Mouse (Mus musculus) erythroblast, embryonic 14.5 days (primary cell): ENCODE data around the gene Lsm10. TPM values are rescaled to one million over a fixed set of nuclear protein-coding genes. Genes with fewer than 3 reads are reported as not detected.
"Not testable (repeated sequence)": the region's sequence is repeated elsewhere in the genome, so short reads cannot be mapped to it uniquely, and the experiment has no call there.

Source experiments
- H3K27me3 ChIP-seq: 2 replicates; pipeline ENCODE4 v1.6.1; 2012; ENCODE audit warnings: inconsistent platforms; ENCODE audit not compliant: control insufficient read depth
- H3K36me3 ChIP-seq: 2 replicates; pipeline ENCODE4 v1.6.1; 2012; ENCODE audit warnings: mild to moderate bottlenecking, inconsistent platforms; ENCODE audit not compliant: control insufficient read depth
- H3K4me1 ChIP-seq: 2 replicates; pipeline ENCODE4 v1.6.1; 2012; ENCODE audit warnings: inconsistent platforms; ENCODE audit not compliant: control insufficient read depth
- H3K4me3 ChIP-seq: replicated peaks from 2 replicates; pipeline ENCODE3; 2012; ENCODE audit warnings: moderate library complexity, mild to moderate bottlenecking, inconsistent platforms
- H3K9me3 ChIP-seq: 2 replicates; pipeline ENCODE4 v1.6.1; 2012; ENCODE audit warnings: low read length, inconsistent platforms, mixed read lengths; ENCODE audit not compliant: control insufficient read depth
- GATA1 ChIP-seq: IDR thresholded peaks from 2 replicates; pipeline ENCODE4 v1.6.1; 2012; ENCODE audit warnings: low read length, inconsistent platforms, mixed read lengths
- TAL1 ChIP-seq: IDR thresholded peaks from 3 replicates; pipeline ENCODE4 v1.6.1; 2012; ENCODE audit warnings: low read length, inconsistent platforms, mixed read lengths
- polyA plus RNA-seq: library from polyadenylated mRNA; stranded (reverse); fragments of >175 nt; gene quantifications from 2 replicates; pipeline ENCODE4 v1.2.3, GENCODE M21; 2012

Lsm10 gene
- polyA plus RNA-seq, 1 experiment, result 0.84 TPM

GRCm38 (mm10) chr4:126090848-126091124, 5.6 kb upstream of the Lsm10 start:
- no peaks in the 10 kb centered on the region for H3K36me3 ChIP-seq
- H3K27me3 ChIP-seq, result no peaks in the 10 kb centered on the region
- H3K4me3 ChIP-seq, result no peak overlapping the region
- TF ChIP-seq TAL1 (no peak), GATA1 (no peak)
- peaks cover 15% of the 10 kb centered on the region for H3K4me1 ChIP-seq
- H3K9me3 ChIP-seq, result no peaks in the 10 kb centered on the region

DNA sequence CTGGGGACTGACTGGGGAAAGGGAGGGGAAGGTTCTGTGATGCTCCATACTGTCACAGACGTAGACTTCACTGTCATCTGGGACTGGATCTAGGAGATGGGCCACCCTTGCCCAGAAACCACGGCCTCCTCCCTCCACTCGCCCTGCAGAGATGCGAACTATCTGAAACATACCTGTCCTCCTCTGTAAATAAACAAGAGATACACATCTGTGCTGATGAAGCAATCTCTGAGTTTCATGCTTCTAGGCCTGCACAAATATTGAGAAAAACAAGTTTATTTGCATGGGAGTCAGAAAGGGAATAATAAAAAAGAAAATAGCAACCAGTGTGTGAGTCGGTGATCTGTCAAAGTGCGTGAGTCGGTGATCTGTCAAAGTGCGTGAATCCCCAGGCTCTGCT, 4.5 kb upstream of the Lsm10 start:
- Histone ChIP-seq H3K27me3 (no peaks in the 10 kb centered on the region), H3K36me3 (no peaks in the 10 kb centered on the region), H3K9me3 (no peaks in the 10 kb centered on the region), H3K4me3 (no peak overlapping the region), H3K4me1 (peaks cover 17% of the 10 kb centered on the region)
- no peak for TF ChIP-seq TAL1
- TF ChIP-seq GATA1, result no peak

GRCm38 (mm10) chr4:126095622-126096430, 597 bp upstream of the Lsm10 start:
- H3K9me3 ChIP-seq, H3K27me3 ChIP-seq: not testable (repeated sequence)
- H3K4me3 ChIP-seq, result peak overlapping the region; percentile 71
- H3K36me3 ChIP-seq, result peaks cover 30% of the 10 kb centered on the region
- H3K4me1 ChIP-seq, result peaks cover 47% of the 10 kb centered on the region

GRCm38 (mm10) chr4:126097711-126098253, 1.4 kb downstream of the Lsm10 start:
- peaks cover 67% of the 10 kb centered on the region for H3K4me1 ChIP-seq
- TF ChIP-seq TAL1 (no peak), GATA1 (no peak)
- H3K4me3 ChIP-seq, result peak overlapping the region; percentile 71
- H3K9me3 ChIP-seq, result no peaks in the 10 kb centered on the region
- no peaks in the 10 kb centered on the region for H3K27me3 ChIP-seq
- H3K36me3 ChIP-seq, result peaks cover 40% of the 10 kb centered on the region

- Histone ChIP-seq H3K27me3 (no peaks in the 10 kb centered on the region), H3K4me1 (peaks cover 78% of the 10 kb centered on the region), H3K36me3 (peaks cover 40% of the 10 kb centered on the region), H3K9me3 (no peaks in the 10 kb centered on the region), H3K4me3 (peak overlapping the region; percentile 40)
- peak; percentile 25; the same call in 1 of the 2 replicates for TF ChIP-seq GATA1
- peak; percentile 28; the same call in 2 of the 3 replicates for TF ChIP-seq TAL1
Measured at GRCm38 (mm10) chr4:126099365-126099764, 2.9 kb downstream of the Lsm10 start.

GRCm38 (mm10) chr4:126100764-126101163, 4.3 kb downstream of the Lsm10 start:
- TF ChIP-seq TAL1, result no peak
- no peak for TF ChIP-seq GATA1
- Histone ChIP-seq H3K27me3 (no peaks in the 10 kb centered on the region), H3K9me3 (no peaks in the 10 kb centered on the region), H3K4me1 (peaks cover 91% of the 10 kb centered on the region), H3K36me3 (peaks cover 40% of the 10 kb centered on the region), H3K4me3 (no peak overlapping the region)

DNA sequence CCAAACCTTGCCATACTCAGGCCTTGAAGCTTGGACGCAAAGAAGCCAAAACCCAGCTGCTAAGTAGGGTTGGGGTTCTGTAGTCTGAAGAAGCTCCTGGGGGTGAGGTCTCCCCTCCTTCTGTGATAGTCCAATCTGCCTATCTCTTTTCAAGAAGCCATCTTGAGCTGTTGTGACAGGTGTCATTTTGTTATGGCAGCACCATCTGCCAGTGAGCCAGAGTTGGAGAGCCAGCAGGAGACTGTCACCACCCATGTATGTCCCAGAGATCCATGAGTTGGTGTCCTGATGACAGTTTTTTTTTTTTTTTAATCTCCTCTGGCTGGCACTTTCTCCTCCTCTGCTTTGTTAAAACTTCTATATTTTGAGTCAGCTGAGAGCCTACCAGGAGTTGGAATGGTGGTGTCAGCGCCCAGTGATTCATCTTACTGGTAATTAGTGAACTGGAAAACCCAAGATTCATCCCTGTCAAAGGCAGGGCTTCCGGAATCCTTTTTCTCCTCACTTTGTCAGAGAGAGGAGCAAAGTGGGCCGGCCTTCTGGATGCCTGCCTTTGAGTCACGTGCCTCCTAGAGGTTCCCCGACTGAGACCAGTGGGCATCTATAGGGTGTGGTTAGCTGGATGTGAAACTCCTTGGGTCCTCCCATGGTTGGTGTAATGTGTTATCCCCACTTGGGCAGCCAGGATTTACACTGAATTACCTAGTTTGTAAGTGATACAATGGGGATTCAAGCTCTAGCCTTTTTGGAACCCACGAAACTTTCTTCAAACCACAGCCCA, 5.8 kb downstream of the Lsm10 start:
- H3K36me3 ChIP-seq, result peaks cover 40% of the 10 kb centered on the region
- H3K4me1 ChIP-seq, result peaks cover 88% of the 10 kb centered on the region
- H3K4me3 ChIP-seq, result peak overlapping the region; percentile 85
- TF ChIP-seq GATA1 (no peak), TAL1 (no peak)
- no peaks in the 10 kb centered on the region for H3K27me3 ChIP-seq
- no peaks in the 10 kb centered on the region for H3K9me3 ChIP-seq

DNA sequence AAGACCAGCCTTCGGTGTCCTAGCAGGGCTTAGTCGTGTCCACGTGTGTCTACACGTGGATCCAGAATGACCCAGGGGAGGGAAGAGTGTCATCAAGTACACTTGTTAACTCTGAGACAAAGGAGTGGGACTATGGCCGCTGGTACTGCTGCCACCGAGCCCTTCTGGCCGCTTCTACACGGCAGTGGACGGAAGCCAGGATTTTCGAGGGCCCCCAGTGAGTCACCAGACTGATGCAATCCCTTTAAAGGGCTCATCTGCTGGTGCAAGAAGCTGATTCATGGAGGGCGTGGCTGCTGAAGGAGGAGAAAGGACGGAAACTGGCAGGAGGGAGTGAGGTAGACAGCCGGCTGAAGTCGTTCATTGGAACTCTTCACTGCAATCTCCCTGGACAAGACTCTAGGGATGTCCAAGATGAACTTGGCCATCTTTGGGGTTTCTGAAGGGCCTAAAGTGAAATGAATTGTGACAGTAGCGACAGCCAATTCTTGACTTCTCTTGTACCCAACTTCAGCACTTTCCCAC, 6.7 kb downstream of the Lsm10 start:
- Histone ChIP-seq H3K36me3 (peaks cover 33% of the 10 kb centered on the region), H3K9me3 (no peaks in the 10 kb centered on the region), H3K4me3 (peak overlapping the region; percentile 85), H3K4me1 (peaks cover 79% of the 10 kb centered on the region), H3K27me3 (no peaks in the 10 kb centered on the region)
- TF ChIP-seq GATA1, result no peak
- no peak for TF ChIP-seq TAL1

DNA sequence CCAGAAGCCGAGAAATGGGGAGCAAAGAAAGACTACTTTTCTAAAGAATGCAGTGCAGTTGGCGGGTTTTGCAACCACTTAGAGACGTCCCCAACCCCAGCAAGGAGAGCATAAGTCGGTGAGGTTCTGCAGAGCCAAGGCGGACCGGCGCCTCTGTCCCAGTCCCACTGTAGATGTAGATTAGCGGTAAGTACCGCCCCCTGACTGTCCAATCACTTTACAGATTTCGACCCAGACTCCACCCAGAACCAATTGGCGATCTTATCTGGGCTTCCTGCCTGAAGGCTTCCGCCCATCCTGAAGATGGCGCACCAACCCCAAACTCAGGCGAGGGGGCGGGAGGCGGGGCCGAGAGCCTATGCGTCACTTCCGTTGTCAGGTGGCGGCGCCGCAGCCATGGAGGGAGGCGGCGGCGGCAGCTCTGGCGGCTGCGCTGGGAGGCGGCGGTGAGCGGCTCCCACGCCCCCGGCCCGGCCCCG, 7.2 kb downstream of the Lsm10 start, which contains the start of gene Stk40:
Gene Stk40 (plus strand): TSS at position 368 of the 479 bp plus-strand sequence.
- Histone ChIP-seq H3K9me3 (no peaks in the 10 kb centered on the region), H3K36me3 (peaks cover 28% of the 10 kb centered on the region), H3K4me3 (peak within 1 kb of the TSS; percentile 85), H3K4me1 (peaks cover 75% of the 10 kb centered on the region), H3K27me3 (no peaks in the 10 kb centered on the region)
- TF ChIP-seq GATA1 (peak; percentile 85), TAL1 (no peak)
